Mouse (Mus musculus) lung, postnatal 0 days (tissue): ENCODE data around the gene Mettl8. TPM values are rescaled to one million over a fixed set of nuclear protein-coding genes. Genes with fewer than 3 reads are reported as not detected.

Experiments used
- ATAC-seq: fragments of 200-750 bp; cut with Nextera tagmentation; 2 replicates; pipeline ENCODE4 v1.8.0; 2017; ENCODE audit warnings: moderate library complexity
- DNase-seq: peaks from one replicate; pipeline ENCODE4 v3.0.0-alpha.2; 2016; ENCODE audit warnings: low spot score
- H3K27ac ChIP-seq: fragments of 300-500 bp; sonication (generic); 2 replicates; pipeline ENCODE4 v1.5.1; 2014; ENCODE audit warnings: antibody characterized with exemption, mild to moderate bottlenecking, low read length, mixed read lengths
- H3K27me3 ChIP-seq: fragments of 300-500 bp; sonication (generic); replicated peaks from 2 replicates; pipeline ENCODE4 v1.6.1; 2014; ENCODE audit warnings: low read length, mixed read lengths; ENCODE audit not compliant: insufficient read depth
- H3K36me3 ChIP-seq: fragments of 300-500 bp; sonication (generic); 2 replicates; pipeline ENCODE4 v1.6.1; 2014; ENCODE audit warnings: low read length, mixed read lengths; ENCODE audit not compliant: insufficient read depth
- H3K4me1 ChIP-seq: fragments of 300-500 bp; sonication (generic); 2 replicates; pipeline ENCODE4 v1.6.1; 2014; ENCODE audit warnings: antibody characterized with exemption, low read depth, low read length, mixed read lengths; ENCODE audit not compliant: insufficient read depth
- H3K4me2 ChIP-seq: fragments of 300-500 bp; sonication (generic); replicated peaks from 2 replicates; pipeline ENCODE4 v1.6.1; 2014; ENCODE audit warnings: low read depth, mild to moderate bottlenecking, low read length, moderate library complexity, mixed read lengths
- H3K4me3 ChIP-seq: fragments of 300-500 bp; sonication (generic); 2 replicates; pipeline ENCODE4 v1.5.1; 2014; ENCODE audit warnings: low read depth, low read length
- H3K9ac ChIP-seq: fragments of 300-500 bp; sonication (generic); replicated peaks from 2 replicates; pipeline ENCODE4 v1.6.1; 2014; ENCODE audit warnings: low read depth, mild to moderate bottlenecking
- H3K9me3 ChIP-seq: fragments of 300-500 bp; sonication (generic); 2 replicates; pipeline ENCODE4 v1.6.1; 2016; ENCODE audit warnings: low read length, mixed read lengths
- CTCF ChIP-seq: IDR thresholded peaks from 2 replicates; pipeline ENCODE4 v1.5.1; 2016; ENCODE audit warnings: antibody characterized with exemption, mild to moderate bottlenecking
- EP300 ChIP-seq: IDR thresholded peaks from 2 replicates; pipeline ENCODE4 v1.6.1; 2016; ENCODE audit warnings: antibody characterized with exemption, mild to moderate bottlenecking, control low read depth
- WGBS: fragments of 180-500 bp; shearing (Covaris S2); extraction: QIAGEN DNeasy Blood & Tissue Kit; methylation state at CpG from one replicate; pipeline ENCODE4 v1.1.7; 2014; 5-methylcytosine and 5-hydroxymethylcytosine counted together
- polyA plus RNA-seq: library from polyadenylated mRNA; unstranded; fragments of >200 nt; fragmentation: Nextera tagmentation; extraction: Ambion mirVana; gene quantifications from 2 replicates; pipeline ENCODE4 v1.2.1, GENCODE M21; 2015

Gene Mettl8
- polyA plus RNA-seq, 1 experiment from 2014 or later: 8.6 TPM

GRCm38 (mm10) chr2:71039522-71040121 lies 15.8 kb downstream of the Mettl8 start:
- ATAC-seq: peak; percentile 65
- no peak overlapping the region for H3K4me3 ChIP-seq
- no peak overlapping the region; the same call in 1 of the 2 replicates for H3K27ac ChIP-seq
- DNase-seq: peak; percentile 88
- TF ChIP-seq CTCF: peak; percentile 87
- TF ChIP-seq EP300: no peak
- H3K4me1 ChIP-seq: no peaks in the 10 kb centered on the region; the same call in 1 of the 2 replicates
- WGBS: 38% methylated on average over 11 of the region's 11 CpGs
- no peaks in the 10 kb centered on the region for H3K36me3 ChIP-seq
- H3K9ac ChIP-seq: no peak overlapping the region
- no peak overlapping the region; the same call in 1 of the 2 replicates for H3K4me2 ChIP-seq
- no peaks in the 10 kb centered on the region for H3K27me3 ChIP-seq
- no peaks in the 10 kb centered on the region for H3K9me3 ChIP-seq

- Histone ChIP-seq H3K27ac (no peak overlapping the region), H3K9me3 (no peaks in the 10 kb centered on the region), H3K4me3 (no peak overlapping the region), H3K27me3 (no peaks in the 10 kb centered on the region), H3K9ac (no peak overlapping the region), H3K4me1 (no peaks in the 10 kb centered on the region; the same call in 1 of the 2 replicates), H3K36me3 (no peaks in the 10 kb centered on the region), H3K4me2 (no peak overlapping the region)
- peak; percentile 83 for ATAC-seq
- WGBS: 47% methylated on average over 6 of the region's 6 CpGs
- TF ChIP-seq EP300 (peak; percentile 78), CTCF (no peak)
- DNase-seq: peak; percentile 69
Observed at GRCm38 (mm10) chr2:71037447-71037846, 17.9 kb downstream of the Mettl8 start.

GRCm38 (mm10) chr2:71033987-71034386 lies 21.4 kb downstream of the Mettl8 start:
- H3K4me1 ChIP-seq: no peaks in the 10 kb centered on the region
- ATAC-seq (no peak), DNase-seq (no peak)
- 67% methylated on average over 8 of the region's 8 CpGs for WGBS
- no peak overlapping the region for H3K9ac ChIP-seq
- no peak overlapping the region for H3K27ac ChIP-seq
- no peaks in the 10 kb centered on the region for H3K9me3 ChIP-seq
- H3K4me3 ChIP-seq: no peak overlapping the region
- no peaks in the 10 kb centered on the region for H3K36me3 ChIP-seq
- no peaks in the 10 kb centered on the region for H3K27me3 ChIP-seq
- no peak overlapping the region for H3K4me2 ChIP-seq
- TF ChIP-seq EP300 (no peak), CTCF (no peak)

GRCm38 (mm10) chr2:71033014-71033413 lies 22.4 kb downstream of the Mettl8 start:
- ATAC-seq (no peak), DNase-seq (no peak)
- Histone ChIP-seq H3K4me2 (no peak overlapping the region), H3K9me3 (no peaks in the 10 kb centered on the region), H3K27me3 (no peaks in the 10 kb centered on the region), H3K9ac (no peak overlapping the region), H3K4me3 (no peak overlapping the region), H3K36me3 (no peaks in the 10 kb centered on the region), H3K27ac (no peak overlapping the region), H3K4me1 (no peaks in the 10 kb centered on the region)
- TF ChIP-seq CTCF: no peak
- no peak for TF ChIP-seq EP300
- WGBS: 65% methylated on average over 4 of the region's 4 CpGs

- Histone ChIP-seq H3K36me3 (no peaks in the 10 kb centered on the region), H3K4me2 (no peak overlapping the region), H3K4me3 (no peak overlapping the region), H3K27me3 (no peaks in the 10 kb centered on the region), H3K27ac (no peak overlapping the region), H3K9ac (no peak overlapping the region), H3K9me3 (no peaks in the 10 kb centered on the region), H3K4me1 (no peaks in the 10 kb centered on the region)
- TF ChIP-seq CTCF: no peak
- TF ChIP-seq EP300: no peak
- 66% methylated on average over 18 of the region's 18 CpGs for WGBS
- ATAC-seq (no peak), DNase-seq (no peak)
Observed at GRCm38 (mm10) chr2:71031973-71032794, 23.2 kb downstream of the Mettl8 start.

GRCm38 (mm10) chr2:71030663-71031062 lies 24.7 kb downstream of the Mettl8 start:
- no peak overlapping the region for H3K4me3 ChIP-seq
- H3K4me2 ChIP-seq: no peak overlapping the region
- no peak overlapping the region for H3K27ac ChIP-seq
- 79% methylated on average over 2 of the region's 2 CpGs for WGBS
- DNase-seq: no peak
- no peak overlapping the region for H3K9ac ChIP-seq
- no peaks in the 10 kb centered on the region for H3K9me3 ChIP-seq
- H3K4me1 ChIP-seq: no peaks in the 10 kb centered on the region
- H3K36me3 ChIP-seq: no peaks in the 10 kb centered on the region
- TF ChIP-seq EP300 (no peak), CTCF (no peak)
- H3K27me3 ChIP-seq: no peaks in the 10 kb centered on the region
- no peak for ATAC-seq
